Mouse (Mus musculus): ENCODE results near the gene Ror1. TPM values are rescaled to one million over a fixed set of nuclear protein-coding genes. Genes with fewer than 3 reads are reported as not detected.

Ror1 gene
- polyA plus RNA-seq, 1 experiment from 2014 or later: 10.5 TPM

DNA sequence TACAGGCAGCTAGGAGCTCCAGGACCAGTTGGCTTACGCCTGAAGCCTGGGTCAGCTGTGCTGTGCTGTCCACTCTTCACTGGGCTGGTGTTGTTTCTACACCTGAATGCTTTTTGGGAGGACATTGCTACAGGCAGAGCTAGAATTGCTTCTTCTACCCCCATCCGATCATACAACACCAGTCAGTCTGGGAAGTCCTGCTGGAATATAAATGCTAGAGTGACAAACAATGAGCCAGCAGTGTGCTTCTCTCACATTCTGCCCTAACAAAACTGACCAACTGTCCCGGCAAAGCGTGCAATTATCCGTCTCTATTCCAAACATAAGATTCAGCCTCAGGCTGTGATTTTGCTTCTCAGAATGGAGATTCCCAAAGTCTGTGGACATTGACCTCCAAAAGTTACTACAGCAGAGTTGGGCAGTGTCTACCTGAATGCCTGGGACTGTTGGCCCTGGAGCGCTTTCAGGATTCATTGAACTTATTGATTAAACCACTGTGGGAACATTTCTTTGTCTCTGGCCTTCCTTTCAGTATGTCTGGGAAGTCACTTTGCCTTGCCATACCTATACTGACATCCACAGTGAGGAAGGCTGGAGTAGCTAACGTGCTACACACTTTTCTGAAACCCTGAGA lies 274.1 kb downstream of the Ror1 start:
- Histone ChIP-seq H3K4me2 (no peak overlapping the region), H3K27me3 (replicated peaks) (no peaks in the 10 kb centered on the region), H3K9me3 (no peaks in the 10 kb centered on the region), H3K36me3 (no peaks in the 10 kb centered on the region), H3K4me3 (no peak overlapping the region), H3K9ac (no peak overlapping the region), H3K4me1 (peaks cover 20% of the 10 kb centered on the region), H3K27ac (replicated peaks) (no peak overlapping the region)
- 82% methylated on average over 7 of the region's 7 CpGs for WGBS
- ATAC-seq (ENCODE audit: extremely low read depth, insufficient number of reproducible peaks, low FRiP score, low TSS enrichment): no peak

DNA sequence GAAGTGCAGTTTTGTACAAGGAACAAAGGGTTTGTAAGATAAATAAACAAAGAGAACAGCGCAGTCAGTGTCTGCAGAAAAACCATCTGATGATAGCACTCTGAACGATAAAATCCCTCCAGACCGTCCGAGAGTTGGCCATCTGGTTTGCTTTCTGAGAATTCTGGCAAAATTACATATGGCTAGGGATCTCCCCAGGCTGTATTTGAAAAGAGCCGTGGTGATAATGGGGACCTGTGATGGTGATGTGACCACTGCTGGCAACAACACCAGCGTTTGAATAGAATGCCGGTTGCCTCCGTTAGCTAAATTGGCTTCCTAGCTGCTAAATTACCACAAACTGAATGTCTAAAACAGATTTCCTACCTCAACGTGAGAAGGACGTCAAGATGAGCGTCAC lies 277.2 kb downstream of the Ror1 start:
- Histone ChIP-seq H3K4me3 (no peak overlapping the region), H3K4me2 (no peak overlapping the region), H3K36me3 (no peaks in the 10 kb centered on the region), H3K4me1 (peaks cover 38% of the 10 kb centered on the region), H3K27ac (replicated peaks) (no peak overlapping the region), H3K27me3 (replicated peaks) (no peaks in the 10 kb centered on the region), H3K9ac (no peak overlapping the region), H3K9me3 (no peaks in the 10 kb centered on the region)
- no peak for ATAC-seq (ENCODE audit: extremely low read depth, insufficient number of reproducible peaks, low FRiP score, low TSS enrichment)
- WGBS: 47% methylated on average over 11 of the region's 11 CpGs

DNA sequence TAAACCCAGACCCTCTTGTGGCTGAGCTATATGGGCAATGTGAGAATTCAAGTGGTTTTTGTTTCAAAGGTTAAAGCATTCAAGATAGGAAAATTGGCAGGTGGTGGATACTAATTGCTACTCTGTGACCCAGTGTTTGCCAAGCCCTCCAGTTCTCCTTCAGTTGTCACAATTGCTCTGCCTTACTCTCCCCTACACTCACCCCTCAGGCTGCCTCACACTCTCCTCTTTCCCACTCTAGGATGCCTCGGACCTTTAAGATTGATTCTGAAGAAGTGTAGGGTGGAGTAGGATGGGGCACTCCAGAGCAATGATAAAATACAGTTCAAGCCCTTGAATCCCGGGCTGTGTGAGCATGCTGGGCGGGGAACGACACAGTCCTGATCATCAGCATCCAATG lies 278.2 kb downstream of the Ror1 start:
- Histone ChIP-seq H3K4me2 (no peak overlapping the region), H3K27ac (replicated peaks) (no peak overlapping the region), H3K36me3 (no peaks in the 10 kb centered on the region), H3K9ac (no peak overlapping the region), H3K4me1 (peaks cover 48% of the 10 kb centered on the region), H3K9me3 (no peaks in the 10 kb centered on the region), H3K4me3 (no peak overlapping the region), H3K27me3 (replicated peaks) (no peaks in the 10 kb centered on the region)
- WGBS: 46% methylated on average over 4 of the region's 4 CpGs
- ATAC-seq (ENCODE audit: extremely low read depth, insufficient number of reproducible peaks, low FRiP score, low TSS enrichment): no peak

DNA sequence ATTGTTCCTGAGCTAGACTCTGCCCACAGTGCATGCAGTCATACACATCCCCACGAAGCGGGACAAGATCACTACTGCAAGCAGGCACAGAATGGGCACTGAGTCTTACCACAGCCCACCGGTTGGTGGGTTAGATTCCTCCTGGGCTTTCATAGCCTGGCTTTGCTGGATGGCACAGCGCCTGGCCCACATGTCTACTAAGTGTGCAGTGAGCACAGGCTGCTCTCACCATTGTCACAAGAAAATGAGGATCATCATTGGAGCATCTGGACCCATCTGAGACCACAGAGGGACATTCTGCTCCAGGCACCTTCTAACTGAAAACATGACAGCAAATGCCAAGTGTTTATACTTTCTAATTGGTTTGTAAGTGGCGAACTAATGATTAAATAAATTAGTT lies 279.7 kb downstream of the Ror1 start:
- WGBS: 90% methylated on average over 5 of the region's 5 CpGs
- no peaks in the 10 kb centered on the region for H3K9me3 ChIP-seq
- peaks cover 56% of the 10 kb centered on the region for H3K4me1 ChIP-seq

DNA sequence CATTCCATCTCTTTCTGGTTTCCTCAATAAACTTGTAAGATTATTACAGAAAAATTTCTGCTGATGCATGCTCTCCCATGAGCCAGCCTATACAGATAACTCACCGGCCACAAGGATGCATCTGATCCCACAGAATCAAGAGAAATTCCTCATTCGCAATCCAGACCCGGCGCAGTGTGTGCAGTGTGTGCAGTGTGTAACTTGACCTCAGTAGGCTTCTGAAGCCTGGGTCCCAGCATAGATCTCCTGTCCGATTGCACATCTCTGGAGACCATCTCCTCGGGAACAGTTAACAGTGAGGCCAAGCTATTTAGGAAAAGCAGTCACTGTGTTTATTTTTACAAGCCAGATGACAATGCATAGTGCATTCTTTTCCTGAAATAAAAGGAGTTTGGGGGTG lies 280.6 kb downstream of the Ror1 start:
- no peak for ATAC-seq (ENCODE audit: extremely low read depth, insufficient number of reproducible peaks, low FRiP score, low TSS enrichment)
- Histone ChIP-seq H3K4me1 (peaks cover 62% of the 10 kb centered on the region), H3K36me3 (no peaks in the 10 kb centered on the region), H3K9ac (no peak overlapping the region), H3K27ac (replicated peaks) (no peak overlapping the region), H3K4me2 (no peak overlapping the region), H3K4me3 (no peak overlapping the region), H3K27me3 (replicated peaks) (no peaks in the 10 kb centered on the region), H3K9me3 (no peaks in the 10 kb centered on the region)
- 56% methylated on average over 6 of the region's 6 CpGs for WGBS

More for the DNA sequence above, 279.7 kb downstream of the Ror1 start:
- no peak overlapping the region for H3K9ac ChIP-seq
- H3K27ac ChIP-seq (replicated peaks): no peak overlapping the region
- H3K27me3 ChIP-seq (replicated peaks): no peaks in the 10 kb centered on the region
- H3K36me3 ChIP-seq: no peaks in the 10 kb centered on the region
- ATAC-seq (ENCODE audit: extremely low read depth, insufficient number of reproducible peaks, low FRiP score, low TSS enrichment): no peak
- H3K4me2 ChIP-seq: no peak overlapping the region
- no peak overlapping the region for H3K4me3 ChIP-seq

DNA sequence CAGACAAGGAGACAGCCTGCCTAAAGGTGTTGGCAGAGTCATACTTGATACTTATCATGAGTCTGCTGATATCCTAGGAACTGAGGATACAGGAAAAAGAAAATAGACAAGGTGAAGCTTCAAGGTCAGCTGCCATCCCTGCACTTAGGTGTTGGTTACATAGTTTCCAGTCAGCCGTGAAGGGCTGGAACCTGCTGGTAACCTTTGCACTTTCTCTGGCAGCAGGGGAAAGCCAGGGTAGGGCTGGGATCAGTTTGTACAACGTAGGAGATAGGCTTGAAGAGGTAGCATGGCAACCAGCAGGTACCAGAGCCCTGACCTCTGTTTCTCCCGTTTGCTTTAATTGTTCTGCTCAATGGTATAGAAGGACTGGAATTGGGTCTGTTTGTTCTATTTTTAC lies 281.6 kb downstream of the Ror1 start:
- H3K4me2 ChIP-seq: no peak overlapping the region
- peak overlapping the region; percentile 12; the same call in 1 of the 2 replicates for H3K27ac ChIP-seq (replicated peaks)
- H3K9me3 ChIP-seq: no peaks in the 10 kb centered on the region
- H3K4me3 ChIP-seq: no peak overlapping the region
- 48% methylated on average over 3 of the region's 3 CpGs for WGBS
- no peaks in the 10 kb centered on the region for H3K36me3 ChIP-seq
- ATAC-seq (ENCODE audit: extremely low read depth, insufficient number of reproducible peaks, low FRiP score, low TSS enrichment): no peak
- H3K9ac ChIP-seq: no peak overlapping the region
- peaks cover 66% of the 10 kb centered on the region for H3K4me1 ChIP-seq
- no peaks in the 10 kb centered on the region for H3K27me3 ChIP-seq (replicated peaks)

DNA sequence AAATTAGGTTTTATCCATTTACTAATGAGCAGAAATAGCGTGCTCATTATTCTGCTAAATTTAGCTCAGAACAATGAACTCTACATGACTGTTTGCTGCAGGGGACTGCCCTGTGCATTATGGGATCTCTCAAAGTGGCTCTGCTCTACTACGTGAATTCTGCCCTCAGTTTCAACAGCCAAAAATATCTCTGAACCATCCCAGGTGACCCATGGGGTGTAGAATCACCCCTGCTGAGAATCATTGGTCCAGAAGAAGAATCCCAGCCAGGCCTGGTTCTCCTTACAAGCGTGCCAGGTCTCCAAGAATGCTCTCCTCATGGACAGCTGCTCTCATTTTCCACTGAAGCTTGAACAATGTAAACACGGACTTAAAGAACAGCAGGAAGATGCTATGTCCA lies 282.4 kb downstream of the Ror1 start:
- ATAC-seq (ENCODE audit: extremely low read depth, insufficient number of reproducible peaks, low FRiP score, low TSS enrichment): no peak
- Histone ChIP-seq H3K4me2 (no peak overlapping the region), H3K4me1 (peaks cover 67% of the 10 kb centered on the region), H3K36me3 (no peaks in the 10 kb centered on the region), H3K27ac (replicated peaks) (peak overlapping the region; percentile 49), H3K4me3 (no peak overlapping the region), H3K9ac (no peak overlapping the region), H3K27me3 (replicated peaks) (no peaks in the 10 kb centered on the region), H3K9me3 (no peaks in the 10 kb centered on the region)
- WGBS: 55% methylated on average over 4 of the region's 4 CpGs

DNA sequence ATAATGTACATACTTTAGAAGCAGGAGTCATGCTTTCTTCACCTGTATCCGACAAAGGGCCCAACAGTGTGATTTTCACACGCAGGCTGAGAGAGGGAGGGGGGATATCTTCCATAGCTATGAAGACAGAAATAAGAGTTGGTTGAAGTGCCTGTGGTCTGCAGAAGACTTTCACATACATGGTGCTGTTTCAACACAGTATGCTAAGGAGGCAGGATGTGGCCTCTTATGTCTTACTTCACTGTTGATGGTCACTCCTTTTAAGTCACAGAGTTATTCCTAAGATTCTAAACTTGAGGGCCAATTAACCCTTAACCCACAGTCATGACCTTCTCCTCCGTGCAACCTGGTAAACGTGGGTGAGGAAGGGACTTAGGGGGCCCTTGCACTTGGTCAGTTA lies 286.2 kb downstream of the Ror1 start:
- Histone ChIP-seq H3K36me3 (no peaks in the 10 kb centered on the region), H3K9ac (no peak overlapping the region), H3K27ac (replicated peaks) (no peak overlapping the region), H3K4me3 (no peak overlapping the region), H3K9me3 (no peaks in the 10 kb centered on the region), H3K4me2 (no peak overlapping the region), H3K4me1 (peaks cover 61% of the 10 kb centered on the region), H3K27me3 (replicated peaks) (no peaks in the 10 kb centered on the region)
- no peak for ATAC-seq (ENCODE audit: extremely low read depth, insufficient number of reproducible peaks, low FRiP score, low TSS enrichment)
- 79% methylated on average over 4 of the region's 4 CpGs for WGBS

DNA sequence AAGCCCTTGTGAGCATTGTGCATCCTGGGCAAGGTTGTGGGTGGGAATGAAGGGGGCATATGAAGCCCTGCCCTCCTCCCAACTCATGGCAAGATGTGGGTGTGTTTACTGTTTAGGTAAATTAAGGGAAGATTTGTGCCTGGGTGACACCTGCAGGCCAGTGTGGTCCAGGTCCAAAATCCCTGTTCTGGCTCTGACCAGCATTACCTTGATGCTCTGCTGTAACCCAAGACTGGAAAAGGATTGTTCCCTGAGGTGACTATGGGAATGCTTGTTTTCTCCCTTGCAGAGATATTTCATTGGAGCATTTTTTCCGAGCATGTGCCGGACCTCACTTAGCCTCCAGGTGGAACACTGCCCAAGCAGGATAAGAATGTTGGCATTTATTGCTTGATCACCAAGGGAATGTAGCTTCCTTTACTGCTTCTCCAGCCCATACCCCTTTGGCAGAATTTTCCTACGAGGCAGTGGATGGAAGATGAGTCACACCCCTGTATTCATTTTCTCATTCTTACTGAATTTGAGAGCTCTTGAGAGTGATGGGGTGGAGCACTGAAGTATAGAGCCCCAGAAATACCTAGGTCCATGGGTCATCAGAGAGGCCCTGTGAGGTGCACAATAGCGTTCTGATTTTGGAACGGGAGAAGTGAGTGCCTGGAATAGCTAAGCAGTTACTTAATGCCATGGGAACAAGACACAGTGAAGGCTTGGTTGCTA lies 290.8 kb downstream of the Ror1 start:
- H3K9ac ChIP-seq: no peak overlapping the region
- ATAC-seq (ENCODE audit: extremely low read depth, insufficient number of reproducible peaks, low FRiP score, low TSS enrichment): no peak
- no peak overlapping the region for H3K27ac ChIP-seq (replicated peaks)
- no peak overlapping the region for H3K4me3 ChIP-seq
- peaks cover 22% of the 10 kb centered on the region for H3K4me1 ChIP-seq
- no peaks in the 10 kb centered on the region for H3K9me3 ChIP-seq
- no peaks in the 10 kb centered on the region for H3K36me3 ChIP-seq
- no peaks in the 10 kb centered on the region for H3K27me3 ChIP-seq (replicated peaks)
- no peak overlapping the region for H3K4me2 ChIP-seq
- 58% methylated on average over 5 of the region's 5 CpGs for WGBS

DNA sequence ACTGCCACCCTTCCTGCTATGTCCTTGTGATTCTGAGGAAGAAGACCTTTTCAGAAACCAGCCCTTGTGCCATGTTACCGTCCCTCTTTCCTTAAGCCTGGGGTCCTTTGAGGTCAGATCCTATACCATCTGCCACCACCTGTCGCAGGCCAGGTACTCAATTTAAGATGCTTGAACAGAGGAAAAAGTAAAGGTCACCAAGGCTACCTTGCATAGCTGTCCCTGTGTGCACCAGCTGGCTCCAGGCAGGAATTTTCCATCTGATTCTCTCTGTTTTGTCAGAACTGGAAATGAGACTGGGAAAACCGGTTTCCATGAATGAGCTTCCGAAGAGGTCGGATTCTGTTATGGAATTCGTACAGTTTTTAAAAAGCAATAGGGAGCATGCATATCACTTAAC lies 294.8 kb downstream of the Ror1 start:
- Histone ChIP-seq H3K27ac (replicated peaks) (no peak overlapping the region), H3K4me2 (no peak overlapping the region), H3K36me3 (no peaks in the 10 kb centered on the region), H3K4me1 (peaks cover 19% of the 10 kb centered on the region), H3K9me3 (no peaks in the 10 kb centered on the region), H3K9ac (no peak overlapping the region), H3K27me3 (replicated peaks) (no peaks in the 10 kb centered on the region), H3K4me3 (no peak overlapping the region)
- no peak for ATAC-seq (ENCODE audit: extremely low read depth, insufficient number of reproducible peaks, low FRiP score, low TSS enrichment)
- 85% methylated on average over 6 of the region's 6 CpGs for WGBS

DNA sequence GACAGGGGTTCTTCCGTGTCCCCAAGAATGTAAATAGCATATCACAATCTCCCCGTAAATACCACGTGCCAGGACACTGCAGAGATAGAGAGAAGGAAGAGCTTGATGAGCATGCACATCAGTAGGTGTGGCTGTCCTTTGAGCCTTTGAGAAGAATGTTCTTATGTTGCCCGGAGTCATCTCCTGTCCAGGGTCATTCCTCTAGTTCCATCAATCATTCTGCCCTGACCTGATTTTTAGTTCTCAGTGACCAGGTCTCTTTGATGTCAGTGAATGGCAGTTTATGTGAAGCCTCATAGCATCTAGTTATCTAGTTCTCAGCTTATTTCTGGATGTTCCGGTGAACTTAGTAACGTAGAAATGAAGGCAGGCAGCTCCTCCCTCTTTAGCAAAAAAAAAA lies 295.4 kb downstream of the Ror1 start:
- Histone ChIP-seq H3K4me2 (no peak overlapping the region), H3K4me3 (no peak overlapping the region), H3K9ac (no peak overlapping the region), H3K27ac (replicated peaks) (no peak overlapping the region), H3K27me3 (replicated peaks) (no peaks in the 10 kb centered on the region), H3K36me3 (no peaks in the 10 kb centered on the region), H3K4me1 (peaks cover 18% of the 10 kb centered on the region), H3K9me3 (no peaks in the 10 kb centered on the region)
- ATAC-seq (ENCODE audit: extremely low read depth, insufficient number of reproducible peaks, low FRiP score, low TSS enrichment): no peak
- 79% methylated on average over 6 of the region's 6 CpGs for WGBS

Data from heart, embryonic 13.5 days (tissue).